Mouse (Mus musculus): ENCODE measurements around the gene Usp19. TPM values are rescaled to one million over a fixed set of nuclear protein-coding genes. Genes with fewer than 3 reads are reported as not detected.

Gene Usp19
- total RNA-seq (2023): 100 to 1,000 TPM; 192 to 195 TPM

DNA sequence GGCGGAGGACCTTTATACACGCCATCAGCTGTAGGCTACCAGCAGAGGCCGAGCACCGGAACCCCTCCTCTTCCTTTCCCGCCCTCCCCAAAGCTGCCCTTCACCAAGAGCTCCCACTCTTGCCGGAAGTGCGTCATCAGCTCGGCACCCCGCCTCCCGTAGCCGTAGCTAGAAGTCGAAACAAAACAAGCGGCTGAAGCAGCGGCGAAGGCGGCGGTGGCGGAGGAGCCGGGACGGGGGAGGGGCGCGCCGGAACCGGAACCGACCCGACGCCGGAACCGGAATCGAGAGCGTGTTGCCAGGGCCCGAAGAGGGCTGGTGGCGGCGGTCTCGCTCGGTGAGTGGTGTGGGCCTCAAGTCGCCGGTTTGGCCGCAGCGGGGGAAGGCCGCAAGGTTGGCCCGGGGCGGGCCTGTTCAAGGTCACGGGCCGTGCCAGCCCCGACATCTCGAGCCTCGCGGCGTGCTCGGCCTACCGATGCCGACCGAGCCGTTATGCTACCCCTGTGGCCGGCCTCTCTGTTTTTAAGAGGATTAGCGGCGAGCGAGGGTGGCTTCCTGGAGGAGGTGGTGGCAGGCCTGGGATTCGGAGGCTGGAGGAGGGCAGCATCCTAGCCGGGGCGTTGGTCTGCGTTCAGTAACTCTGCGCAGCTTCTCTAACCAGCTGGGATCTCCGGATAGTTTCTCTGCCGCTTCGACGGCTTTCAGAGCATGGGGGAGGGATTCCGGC lies at the start of gene Usp19:
Gene Usp19, plus strand, starts transcription at position 44 of the 727 bp plus-strand sequence.

DNA sequence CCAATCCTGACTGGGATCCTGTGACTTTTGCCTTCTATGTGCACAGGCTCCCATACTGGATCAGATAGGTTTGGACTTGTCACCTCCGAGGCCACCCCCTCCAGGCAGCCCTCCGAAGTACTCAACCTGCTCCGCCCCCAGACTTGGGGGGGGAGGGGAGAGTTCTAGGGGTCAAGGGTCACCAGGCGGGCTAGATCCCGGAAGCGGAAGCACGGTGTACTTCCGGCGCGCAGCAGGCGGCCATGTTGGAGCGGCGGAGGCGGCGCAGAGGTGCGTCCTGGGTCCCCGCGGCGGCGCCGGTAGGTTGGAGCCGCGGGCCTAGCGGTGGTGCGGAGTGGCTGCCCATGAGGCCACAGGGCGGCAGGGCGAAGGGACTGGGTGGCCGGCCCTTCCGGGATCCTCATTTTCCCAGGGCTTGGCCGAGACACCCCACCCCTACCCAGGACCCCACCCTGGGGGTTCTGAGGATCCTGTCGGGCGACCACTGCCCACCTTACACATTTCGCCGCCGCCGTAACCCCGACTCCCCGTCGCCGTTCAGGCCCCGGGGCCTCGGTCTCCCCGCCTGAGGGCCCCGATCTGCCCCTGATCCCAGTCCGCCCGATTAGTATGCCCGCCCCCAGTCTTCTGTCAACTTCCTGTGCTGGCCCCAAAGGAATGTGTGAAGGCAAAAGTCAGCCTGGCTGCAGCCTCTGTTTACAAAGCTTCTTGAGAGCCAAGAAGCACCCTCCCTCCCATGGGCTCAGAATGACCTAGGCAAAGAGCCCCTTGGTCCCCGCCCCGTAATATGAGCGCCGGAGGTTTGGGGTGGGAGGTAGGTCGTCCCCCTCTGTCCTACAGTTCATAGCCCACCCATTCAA lies 29.9 kb upstream of the Usp19 start, which contains the start of gene Ccdc71:
Gene Ccdc71, plus strand, starts transcription at position 209 of the 860 bp plus-strand sequence.

DNA sequence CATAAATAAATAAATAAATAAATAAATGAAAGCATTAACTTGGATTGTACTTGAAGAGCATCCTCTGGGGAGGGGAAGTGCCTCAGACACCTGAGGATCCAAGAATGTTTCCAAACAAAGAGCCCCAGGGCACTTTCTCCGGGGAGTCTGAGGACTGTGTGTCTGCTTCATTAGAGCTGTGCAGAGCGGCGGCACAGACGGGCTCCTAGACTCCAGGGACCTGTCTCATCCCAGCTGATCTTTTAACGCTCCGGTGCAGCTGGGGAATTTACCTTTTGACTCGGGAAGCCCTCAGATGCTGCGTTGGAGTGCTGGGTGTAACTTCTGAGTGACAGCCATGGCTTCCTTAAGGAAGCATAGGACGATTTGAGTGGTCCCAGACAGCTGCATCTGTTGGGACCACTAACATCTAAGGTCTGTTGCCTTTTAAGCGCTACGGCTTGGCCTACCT lies 29.2 kb upstream of the Usp19 start, which contains the start of gene Klhdc8b:
Gene Klhdc8b, minus strand, starts transcription at position 401 of the 451 bp plus-strand sequence.

DNA sequence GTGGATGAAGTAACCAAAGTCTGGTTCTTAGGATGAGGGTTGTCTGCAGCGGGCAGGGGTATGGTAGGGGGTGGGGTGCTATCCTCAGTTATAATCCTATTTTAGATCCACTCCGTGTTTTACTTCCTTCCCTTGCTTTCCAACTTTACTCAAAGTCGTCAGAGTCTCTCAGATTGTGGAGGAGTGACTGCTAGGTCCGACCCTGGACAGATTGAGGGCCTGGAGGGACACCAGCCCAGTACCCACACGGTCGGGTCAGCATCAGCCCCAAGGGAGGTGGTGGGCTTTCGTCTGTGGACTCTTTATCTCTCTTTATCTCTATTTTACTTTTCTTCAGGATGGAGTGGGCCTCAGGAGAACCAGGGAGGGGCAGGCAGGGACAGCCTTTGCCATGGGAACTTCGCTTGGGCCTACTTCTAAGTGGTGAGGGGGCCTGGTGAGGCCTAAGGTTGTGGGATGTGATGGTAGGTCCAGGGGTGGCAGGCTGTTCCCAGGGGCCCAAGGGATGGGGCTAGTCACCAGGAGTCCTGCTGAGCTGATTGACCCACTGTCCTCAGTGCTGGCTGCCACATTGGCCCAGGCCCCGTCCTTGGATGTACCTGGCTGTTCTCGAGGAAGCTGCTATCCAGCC lies 10.6 kb upstream of the Usp19 start, which contains the start of gene Lamb2:
Gene Lamb2, plus strand, starts transcription at position 16 of the 631 bp plus-strand sequence.

DNA sequence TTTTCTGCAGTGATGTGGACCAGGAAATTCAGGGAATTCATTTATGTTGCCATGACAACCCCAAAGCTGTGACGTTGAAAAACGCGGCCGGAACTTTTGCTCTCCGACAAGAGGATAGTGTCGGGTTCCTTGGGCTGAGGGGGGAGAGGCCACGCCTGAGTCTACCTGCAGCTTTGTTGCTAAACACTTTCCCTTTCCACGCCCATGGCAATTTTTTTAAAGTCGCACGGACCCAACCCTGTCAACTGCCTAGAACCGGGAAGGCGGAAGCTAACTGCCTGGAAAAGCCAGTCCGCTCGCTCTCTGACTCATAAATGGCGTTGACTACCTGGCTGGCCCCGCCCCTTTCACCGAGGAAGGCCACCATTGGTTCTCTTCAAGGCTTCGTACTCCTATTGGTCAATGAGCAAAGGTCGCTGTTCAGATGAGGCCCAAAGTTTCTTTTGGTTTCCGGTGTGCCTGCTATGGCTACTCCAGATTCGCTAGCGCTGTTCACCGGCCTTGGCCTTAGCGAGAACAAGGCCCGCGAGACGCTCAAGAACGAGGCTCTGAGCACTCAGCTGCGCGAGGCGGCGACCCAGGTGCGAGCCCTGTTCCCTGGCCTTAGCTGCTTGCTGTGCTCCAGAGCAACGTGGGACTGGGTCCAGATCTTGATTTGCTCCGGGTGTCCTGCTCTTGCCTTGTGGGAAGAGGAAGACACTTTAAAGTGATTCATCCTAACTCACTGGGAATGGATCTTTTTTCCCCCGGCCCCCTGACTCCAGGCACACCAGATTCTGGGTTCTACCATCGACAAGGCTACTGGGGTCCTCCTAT lies 17.4 kb downstream of the Usp19 start, which contains the start of gene Qars:
Gene Qars, plus strand, starts transcription at position 88 of the 816 bp plus-strand sequence.

DNA sequence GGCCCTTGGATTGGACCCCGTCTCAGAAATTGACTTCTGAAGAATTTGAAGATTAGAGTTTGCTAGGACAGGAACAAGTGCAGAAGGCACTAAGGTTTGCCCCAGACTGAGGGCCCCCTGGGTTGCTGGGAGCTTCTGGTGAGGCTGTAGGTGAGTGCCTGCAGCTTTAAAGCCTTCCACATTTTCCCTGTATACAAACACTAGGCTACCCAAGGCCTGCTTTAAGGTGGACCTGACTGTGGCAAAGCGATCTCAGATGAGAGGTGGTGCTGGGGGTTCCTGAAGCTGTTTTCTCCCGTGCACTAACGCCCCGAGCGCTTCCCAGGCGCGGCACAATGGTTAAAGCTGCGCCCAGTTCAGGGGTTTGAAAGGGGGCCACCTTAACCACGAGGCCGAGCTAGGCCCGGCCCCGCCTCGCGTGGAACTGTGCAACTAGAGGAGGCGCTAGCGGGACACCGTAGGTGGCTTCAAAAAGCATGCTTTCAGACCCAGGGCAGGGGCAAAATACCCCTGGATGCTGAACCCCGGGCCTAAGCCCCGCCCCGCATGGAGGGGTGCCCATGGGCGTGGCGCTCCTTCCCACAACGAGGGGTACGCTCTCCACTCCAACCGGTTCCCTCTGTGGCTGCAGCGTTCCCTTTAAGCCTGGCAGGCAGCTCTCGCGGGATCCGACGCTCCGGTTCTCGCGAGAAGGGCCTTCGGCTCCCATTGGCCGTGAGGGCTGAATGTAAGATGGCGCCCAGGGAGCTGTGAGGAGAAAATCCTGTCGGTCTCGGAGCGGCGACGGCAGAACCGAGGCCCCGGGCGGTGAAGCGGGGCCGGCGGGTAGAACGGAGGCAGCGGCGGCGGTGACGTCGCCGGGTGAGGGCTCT lies 26.2 kb downstream of the Usp19 start, which contains the start of gene Qrich1:
Gene Qrich1, plus strand, starts transcription at position 427 of the 872 bp plus-strand sequence.

Other genes starting within 250 kb of the Usp19 start
- gene Dag1, start 226.6 kb upstream of the Usp19 start, total RNA-seq (2023): 1 to 10 TPM; 5.1 to 7.2 TPM
- gene Nicn1, start 200.2 kb upstream of the Usp19 start, total RNA-seq (2023): 1 to 10 TPM; 1.0 to 1.2 TPM
- not detected for gene Amt, start 193.7 kb upstream of the Usp19 start, total RNA-seq (2023)
- 100 to 1,000 TPM; 423 to 451 TPM for gene Rhoa, start 184.5 kb upstream of the Usp19 start, total RNA-seq (2023)
- gene Tcta, start 184.4 kb upstream of the Usp19 start, total RNA-seq (2023): 10 to 100 TPM; 11.6 to 14.1 TPM
- 1,000 to 10,000 TPM; 1,293 to 1,411 TPM for gene Gpx1, start 151.7 kb upstream of the Usp19 start, total RNA-seq (2023)
- 100 to 1,000 TPM; 136 to 144 TPM for gene Usp4, start 142.7 kb upstream of the Usp19 start, total RNA-seq (2023)
- gene 1700102P08Rik, start 97.8 kb upstream of the Usp19 start, total RNA-seq (2023): 1 to 10 TPM in 1 of 2 experiments, under 1 TPM in 1; 0.98 to 1.5 TPM
- under 1 TPM in 1 of 2 experiments, not detected in 1; 0.18 TPM for gene Ccdc36, start 62.1 kb upstream of the Usp19 start, total RNA-seq (2023)
- not detected for gene BC048562, start 54.1 kb upstream of the Usp19 start, total RNA-seq (2023)
- 10 to 100 TPM; 13.1 to 17.5 TPM for gene Ccdc71, start 30.1 kb upstream of the Usp19 start, total RNA-seq (2023)
- 1 to 10 TPM in 1 of 2 experiments, under 1 TPM in 1; 0.87 to 2.2 TPM for gene Klhdc8b, start 29.0 kb upstream of the Usp19 start, total RNA-seq (2023)
- gene Lamb2, start 10.9 kb upstream of the Usp19 start, total RNA-seq (2023): 1 to 10 TPM in 1 of 2 experiments, under 1 TPM in 1; 0.29 to 1.7 TPM
- 100 to 1,000 TPM; 128 to 134 TPM for gene Qars, start 17.1 kb downstream of the Usp19 start, total RNA-seq (2023)
- 10 to 100 TPM; 92.7 to 95.2 TPM for gene Qrich1, start 26.2 kb downstream of the Usp19 start, total RNA-seq (2023)
- gene Impdh2, start 69.7 kb downstream of the Usp19 start, total RNA-seq (2023): 10 to 100 TPM; 80.5 to 82.7 TPM
- 10 to 100 TPM; 16.4 to 23.6 TPM for gene Ndufaf3, start 76.8 kb downstream of the Usp19 start, total RNA-seq (2023)
- 10 to 100 TPM; 22.1 to 24.5 TPM for gene Dalrd3, start 79.3 kb downstream of the Usp19 start, total RNA-seq (2023)
- 1 to 10 TPM; 5.1 to 5.3 TPM for gene Wdr6, start 88.1 kb downstream of the Usp19 start, total RNA-seq (2023)
- under 1 TPM; 0.31 to 0.73 TPM for gene P4htm, start 107.1 kb downstream of the Usp19 start, total RNA-seq (2023)
- gene Arih2, start 158.8 kb downstream of the Usp19 start, total RNA-seq (2023): 100 to 1,000 TPM; 103 to 104 TPM
- gene Slc25a20, start 171.5 kb downstream of the Usp19 start, total RNA-seq (2023): 10 to 100 TPM; 24.0 to 25.3 TPM
- gene Prkar2a, start 198.7 kb downstream of the Usp19 start, total RNA-seq (2023): 10 to 100 TPM; 12.7 to 16.7 TPM